Mouse (Mus musculus): ENCODE measurements at regions not wholly inside any gene's neighbourhood (a gene's known extent, or its start where the extent isn't known, plus 50 kb on each side); places are given as distances from the start of the nearest gene placed in this dataset.

GRCm38 (mm10) chr9:78941648-78942047 is 326.3 kb downstream of the Cd109 start:
- no peak overlapping the region for H3K4me2 ChIP-seq (replicated peaks; ENCODE audit: low read depth, low read length)
- H3K9ac ChIP-seq (replicated peaks; ENCODE audit: low read depth), result no peak overlapping the region
- H3K27me3 ChIP-seq (replicated peaks; ENCODE audit: insufficient read depth, low read length), result no peaks in the 10 kb centered on the region
- no peak overlapping the region for H3K4me3 ChIP-seq (ENCODE audit: low read depth, low read length)
- no peaks in the 10 kb centered on the region for H3K4me1 ChIP-seq (ENCODE audit: insufficient read depth, low read depth, low read length)
- H3K9me3 ChIP-seq (ENCODE audit: low read length), result no peaks in the 10 kb centered on the region
- ATAC-seq (no peak), DNase-seq (ENCODE audit: low spot score) (no peak)
- no peaks in the 10 kb centered on the region for H3K36me3 ChIP-seq (ENCODE audit: insufficient read depth, low read length)
- TF ChIP-seq EP300 (IDR thresholded peaks at IDR 0.05), result no peak
- no peak for TF ChIP-seq CTCF (IDR thresholded peaks at IDR 0.05)
- no peak overlapping the region for H3K27ac ChIP-seq (ENCODE audit: low read length)

DNA sequence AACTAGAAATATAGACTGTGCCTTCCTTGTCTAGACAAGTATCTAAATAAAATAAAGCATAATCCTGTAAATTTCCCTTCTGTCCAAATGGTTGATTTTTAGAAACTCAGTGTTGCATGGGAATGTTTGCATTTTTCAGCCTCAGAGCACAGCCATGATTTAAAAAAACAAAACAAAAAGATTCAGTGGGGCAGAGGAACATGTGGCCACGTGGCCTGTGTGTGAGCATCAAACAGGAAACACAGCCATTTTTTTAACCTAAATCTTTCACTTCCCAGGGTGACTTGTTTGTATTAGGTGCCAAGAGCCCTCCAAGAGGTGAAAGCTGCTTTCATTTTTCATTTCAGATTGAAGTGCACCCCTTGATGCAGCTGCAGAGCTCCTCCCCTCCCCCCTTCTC is 349.5 kb downstream of the Cd109 start:
- no peak for TF ChIP-seq CTCF (IDR thresholded peaks at IDR 0.05)
- TF ChIP-seq EP300 (IDR thresholded peaks at IDR 0.05), result no peak
- Histone ChIP-seq H3K9me3 (ENCODE audit: low read length) (no peaks in the 10 kb centered on the region), H3K4me1 (ENCODE audit: insufficient read depth, low read depth, low read length) (peaks cover 3% of the 10 kb centered on the region; the same call in 1 of the 2 replicates), H3K36me3 (ENCODE audit: insufficient read depth, low read length) (no peaks in the 10 kb centered on the region), H3K4me3 (ENCODE audit: low read depth, low read length) (no peak overlapping the region), H3K4me2 (replicated peaks; ENCODE audit: low read depth, low read length) (no peak overlapping the region), H3K9ac (replicated peaks; ENCODE audit: low read depth) (no peak overlapping the region), H3K27ac (ENCODE audit: low read length) (no peak overlapping the region), H3K27me3 (replicated peaks; ENCODE audit: insufficient read depth, low read length) (no peaks in the 10 kb centered on the region)
- 0% methylated on average over 1 of the region's 1 CpGs for WGBS
- ATAC-seq (no peak), DNase-seq (ENCODE audit: low spot score) (peak; percentile 6)

- Histone ChIP-seq H3K9me3 (ENCODE audit: low read length) (no peaks in the 10 kb centered on the region), H3K4me2 (replicated peaks; ENCODE audit: low read depth, low read length) (no peak overlapping the region), H3K27ac (ENCODE audit: low read length) (no peak overlapping the region), H3K9ac (replicated peaks; ENCODE audit: low read depth) (no peak overlapping the region), H3K27me3 (replicated peaks; ENCODE audit: insufficient read depth, low read length) (no peaks in the 10 kb centered on the region), H3K36me3 (ENCODE audit: insufficient read depth, low read length) (no peaks in the 10 kb centered on the region), H3K4me3 (ENCODE audit: low read depth, low read length) (no peak overlapping the region), H3K4me1 (ENCODE audit: insufficient read depth, low read depth, low read length) (peaks cover 3% of the 10 kb centered on the region; the same call in 1 of the 2 replicates)
- no peak for DNase-seq (ENCODE audit: low spot score)
- no peak for ATAC-seq
- TF ChIP-seq CTCF (IDR thresholded peaks at IDR 0.05) (no peak), EP300 (IDR thresholded peaks at IDR 0.05) (no peak)
- WGBS, result 64% methylated on average over 14 of the region's 14 CpGs
Observed at GRCm38 (mm10) chr9:78965226-78965950, 350.0 kb downstream of the Cd109 start.

DNA sequence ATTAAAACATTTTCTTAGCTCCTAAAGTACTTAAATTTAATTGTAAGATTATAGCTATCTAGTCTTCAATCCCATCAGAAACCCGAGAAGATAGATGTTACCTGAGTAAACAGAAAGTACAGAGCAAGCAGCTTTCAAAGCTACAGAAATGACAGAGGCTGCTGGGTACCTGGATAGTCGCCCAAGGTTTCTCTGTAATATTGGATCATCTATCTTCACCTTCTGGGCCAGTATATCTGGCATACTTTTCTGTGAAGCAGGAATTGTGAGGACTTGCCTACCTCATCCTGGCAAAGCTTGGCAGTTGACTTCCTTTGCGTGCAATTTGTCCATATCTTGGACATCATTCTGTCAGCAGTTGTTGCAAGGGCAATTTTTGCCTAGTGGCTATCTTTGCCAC is 356.4 kb downstream of the Cd109 start:
- H3K9ac ChIP-seq (replicated peaks; ENCODE audit: low read depth), result no peak overlapping the region
- no peaks in the 10 kb centered on the region for H3K27me3 ChIP-seq (replicated peaks; ENCODE audit: insufficient read depth, low read length)
- no peaks in the 10 kb centered on the region for H3K4me1 ChIP-seq (ENCODE audit: insufficient read depth, low read depth, low read length)
- TF ChIP-seq CTCF (IDR thresholded peaks at IDR 0.05), result no peak
- no peak for TF ChIP-seq EP300 (IDR thresholded peaks at IDR 0.05)
- ATAC-seq (no peak), DNase-seq (ENCODE audit: low spot score) (no peak)
- no peaks in the 10 kb centered on the region for H3K36me3 ChIP-seq (ENCODE audit: insufficient read depth, low read length)
- H3K9me3 ChIP-seq (ENCODE audit: low read length), result no peaks in the 10 kb centered on the region
- no peak overlapping the region for H3K4me3 ChIP-seq (ENCODE audit: low read depth, low read length)
- H3K27ac ChIP-seq (ENCODE audit: low read length), result no peak overlapping the region
- 71% methylated on average over 3 of the region's 3 CpGs for WGBS
- no peak overlapping the region for H3K4me2 ChIP-seq (replicated peaks; ENCODE audit: low read depth, low read length)

DNA sequence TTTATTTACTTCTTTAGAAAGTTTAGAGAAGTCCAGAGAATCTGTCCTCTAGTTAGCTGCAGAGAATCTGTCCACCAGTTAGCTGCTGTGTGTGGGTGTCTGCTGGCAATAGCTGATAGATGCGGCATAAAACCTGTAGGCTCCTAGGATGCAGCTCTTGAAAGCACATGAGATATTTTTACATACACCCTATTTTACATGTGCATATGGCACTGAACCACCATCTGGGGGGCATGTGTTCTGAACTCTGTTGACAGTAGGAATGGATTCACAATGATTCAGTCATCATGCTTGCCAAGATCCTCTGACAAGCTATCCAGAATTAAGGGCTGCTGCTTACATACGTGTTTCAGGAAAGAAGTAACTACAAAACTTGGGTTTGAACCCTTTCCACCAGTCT is 368.4 kb downstream of the Cd109 start:
- ATAC-seq (no peak), DNase-seq (ENCODE audit: low spot score) (no peak)
- H3K27ac ChIP-seq (ENCODE audit: low read length), result no peak overlapping the region
- H3K4me1 ChIP-seq (ENCODE audit: insufficient read depth, low read depth, low read length), result no peaks in the 10 kb centered on the region
- no peaks in the 10 kb centered on the region for H3K9me3 ChIP-seq (ENCODE audit: low read length)
- H3K4me2 ChIP-seq (replicated peaks; ENCODE audit: low read depth, low read length), result no peak overlapping the region
- no peak overlapping the region for H3K9ac ChIP-seq (replicated peaks; ENCODE audit: low read depth)
- H3K36me3 ChIP-seq (ENCODE audit: insufficient read depth, low read length), result no peaks in the 10 kb centered on the region
- WGBS, result 82% methylated on average over 2 of the region's 2 CpGs
- no peak overlapping the region for H3K4me3 ChIP-seq (ENCODE audit: low read depth, low read length)
- TF ChIP-seq CTCF (IDR thresholded peaks at IDR 0.05) (no peak), EP300 (IDR thresholded peaks at IDR 0.05) (no peak)
- H3K27me3 ChIP-seq (replicated peaks; ENCODE audit: insufficient read depth, low read length), result no peaks in the 10 kb centered on the region

GRCm38 (mm10) chr9:78985184-78985864 is 370.0 kb downstream of the Cd109 start:
- Histone ChIP-seq H3K27ac (ENCODE audit: low read length) (no peak overlapping the region), H3K4me1 (ENCODE audit: insufficient read depth, low read depth, low read length) (no peaks in the 10 kb centered on the region)
- ATAC-seq, result no peak

More at GRCm38 (mm10) chr9:78985184-78985864, 370.0 kb downstream of the Cd109 start:
- WGBS, result 64% methylated on average over 5 of the region's 5 CpGs
- no peak overlapping the region for H3K4me3 ChIP-seq (ENCODE audit: low read depth, low read length)
- H3K4me2 ChIP-seq (replicated peaks; ENCODE audit: low read depth, low read length), result no peak overlapping the region
- H3K9me3 ChIP-seq (ENCODE audit: low read length), result no peaks in the 10 kb centered on the region
- DNase-seq (ENCODE audit: low spot score), result no peak
- no peak for TF ChIP-seq CTCF (IDR thresholded peaks at IDR 0.05)
- no peak for TF ChIP-seq EP300 (IDR thresholded peaks at IDR 0.05)
- H3K27me3 ChIP-seq (replicated peaks; ENCODE audit: insufficient read depth, low read length), result no peaks in the 10 kb centered on the region
- H3K9ac ChIP-seq (replicated peaks; ENCODE audit: low read depth), result no peak overlapping the region
- H3K36me3 ChIP-seq (ENCODE audit: insufficient read depth, low read length), result no peaks in the 10 kb centered on the region
